ENCODE assay signal across 8 mouse cellular contexts in the genomic region with DNA sequence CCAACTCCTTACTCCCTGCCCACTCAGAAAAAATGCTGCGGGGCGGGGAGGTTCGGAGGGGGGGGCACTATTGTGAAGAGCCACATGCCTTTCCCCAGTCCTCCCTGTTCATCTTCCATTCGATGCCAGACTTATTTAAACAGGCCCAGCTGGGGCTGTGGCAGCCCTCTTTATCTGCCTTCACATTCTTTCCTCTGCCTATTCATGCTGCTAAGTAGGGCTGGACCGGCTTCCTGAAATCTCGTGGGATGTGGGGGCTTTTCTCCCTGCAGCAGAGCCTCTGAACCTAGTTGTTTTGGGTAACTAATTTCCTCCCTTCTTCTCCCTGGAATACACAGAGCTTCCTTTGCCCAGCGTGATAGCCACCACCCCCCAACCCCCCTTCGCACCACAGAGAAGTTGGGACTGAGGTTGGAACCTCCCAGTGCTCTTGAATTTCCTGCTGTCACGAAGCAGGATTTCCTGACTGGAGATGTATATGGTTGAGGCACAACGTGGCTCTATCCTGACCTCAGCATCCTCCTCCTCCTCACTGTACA.
DNase-seq lines count a peak whose midpoint lies in the region; ATAC-seq lines count a peak whose summit lies in the region.

No protein-coding gene starts in this region.

- no peak for ATAC-seq in monocyte, adult 5-6 weeks (replicated peaks; ENCODE audit: insufficient number of reproducible peaks, low FRiP score, low TSS enrichment, poor library complexity, severe bottlenecking)

- peak; percentile 47 to 63 for DNase-seq in adrenal gland, adult (ENCODE audit: inconsistent age in 2 of 2, low spot score in 1 of 2)
- DNase-seq in adrenal gland, adult 18-20 months (ENCODE audit: low spot score in 2 of 2): no peak
- peak; percentile 47 for DNase-seq in heart, adult 8-10 months (ENCODE audit: low spot score)
- DNase-seq in kidney, adult 9 months: peak; percentile 67
- peak; percentile 76 for DNase-seq in lung, postnatal 36 days
- DNase-seq in right cerebral cortex, postnatal 25 days: no peak
- DNase-seq in cerebellum, postnatal 10 days: no peak

Comparison
In these comparisons a context has a peak if more than half of its experiments do, and no peak if none do; other contexts are left out.
1. DNase-seq: peak in adrenal gland, adult (2 of 2), heart, adult 8-10 months (single experiment), kidney, adult 9 months (single experiment) and lung, postnatal 36 days (single experiment); none in adrenal gland, adult 18-20 months (0 of 2), right cerebral cortex, postnatal 25 days (single experiment) and cerebellum, postnatal 10 days (0 of 2).